Mouse (Mus musculus) v-Abl transformed pro-B cells (cell line): ENCODE data around the gene B3gnt5.

Source experiments
- in situ Hi-C, 2 experiments: fragments of 400-800 bp; cut with MboI; formaldehyde crosslinking; loops; one replicate each; pipeline ENCODE4 v1.15.1; 2025; ENCODE audit not compliant: unreplicated experiment in 2 of 2

B3gnt5 gene

DNA sequence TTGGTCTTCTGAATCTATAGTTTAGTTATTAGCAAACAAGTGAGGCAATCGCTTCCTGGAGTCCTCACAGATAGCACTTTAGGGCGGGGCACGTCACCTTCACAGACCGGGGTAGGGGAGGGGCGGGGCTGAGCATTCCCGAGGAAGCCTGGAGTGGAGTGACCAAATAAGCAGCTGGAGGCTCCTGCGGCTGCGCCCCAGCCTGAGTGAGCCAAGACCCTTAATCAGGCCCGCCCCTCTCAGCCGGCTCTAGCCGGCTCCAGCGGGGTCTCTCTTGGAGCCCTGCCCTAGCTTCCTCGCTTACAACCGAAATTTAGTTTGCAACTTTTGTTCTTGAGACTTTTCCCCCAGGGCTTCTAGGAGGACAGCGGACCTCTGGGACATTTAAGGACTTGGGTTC lies at the start of gene B3gnt5:
Gene B3gnt5 (plus strand): TSS at position 135 of the 400 bp plus-strand sequence.
- in situ Hi-C loops = loop anchor here in 1 of 2 experiments (5.0 kb wide), 1 partner anchor 33 kb away; no protein-coding TSS in a partner anchor

DNA sequence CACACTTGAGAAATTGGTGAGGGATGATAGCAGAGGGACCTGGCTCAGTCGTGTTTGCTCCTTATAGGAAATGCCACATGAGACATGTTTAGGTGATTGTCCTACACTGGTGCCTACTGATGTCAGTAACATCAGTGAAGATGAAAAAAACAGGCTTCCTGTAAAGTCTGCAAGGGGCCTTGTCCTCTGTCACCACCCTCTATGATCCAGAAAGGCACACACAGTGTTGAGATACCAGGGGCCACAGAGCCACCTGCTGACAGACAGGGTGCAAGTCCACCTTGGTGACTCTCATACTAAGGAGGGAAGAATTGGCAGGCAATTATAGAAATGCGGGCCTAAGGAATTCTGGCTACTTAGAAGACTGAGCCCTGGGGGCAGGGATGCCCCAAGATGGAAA lies 39.0 kb upstream of the B3gnt5 start:
- in situ Hi-C loops = loop anchor here (5.0 to 25.0 kb wide), 6 partner anchors 126 to 734 kb away; partner anchors contain the start of genes Klhl24 (in 1 of the 2) and Parl (in 1 of the 2)

DNA sequence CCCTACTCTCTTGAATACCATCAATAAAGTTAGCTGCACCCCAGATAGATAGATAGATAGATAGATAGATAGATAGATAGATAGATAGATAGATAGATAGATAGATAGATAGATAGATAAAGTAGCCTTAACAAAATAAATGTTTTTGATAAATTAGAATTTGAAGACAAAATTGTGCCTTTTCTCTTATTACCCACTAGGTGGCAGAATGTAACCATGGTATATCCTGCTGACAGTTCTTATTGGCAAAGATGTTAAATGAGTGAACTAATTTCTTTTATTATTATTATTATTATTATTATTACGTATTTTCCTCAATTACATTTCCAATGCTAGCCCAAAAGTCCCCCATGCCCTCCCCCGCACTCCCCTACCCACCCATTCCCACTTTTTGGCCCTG lies 35.9 kb upstream of the B3gnt5 start:
- in situ Hi-C loops = loop anchor here (5.0 to 25.0 kb wide), 6 partner anchors 123 to 737 kb away; partner anchors contain the start of genes Klhl24 (in 1 of the 2) and Parl (in 1 of the 2)

DNA sequence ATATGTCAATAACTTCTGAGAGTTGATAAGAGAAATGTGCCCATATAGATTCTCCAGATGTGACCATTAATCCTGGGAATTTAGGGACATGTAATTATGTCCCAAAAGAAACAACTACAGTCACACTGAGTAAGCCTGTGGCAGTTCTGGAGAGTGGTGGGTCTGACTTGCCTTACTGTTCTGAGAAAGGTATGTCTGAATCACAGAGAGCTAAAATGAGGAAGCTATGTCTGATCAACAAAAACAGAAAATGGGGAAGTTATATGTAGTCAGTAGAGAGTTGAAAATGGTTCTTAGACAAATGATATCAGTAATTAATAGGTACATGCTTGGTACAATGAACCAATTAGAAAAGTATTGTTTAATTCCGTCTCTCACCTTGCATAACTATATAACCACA lies 27.1 kb upstream of the B3gnt5 start:
- in situ Hi-C loops = loop anchor here in 1 of 2 experiments (5.0 kb wide), 2 partner anchors 114 to 354 kb away; no protein-coding TSS in a partner anchor

DNA sequence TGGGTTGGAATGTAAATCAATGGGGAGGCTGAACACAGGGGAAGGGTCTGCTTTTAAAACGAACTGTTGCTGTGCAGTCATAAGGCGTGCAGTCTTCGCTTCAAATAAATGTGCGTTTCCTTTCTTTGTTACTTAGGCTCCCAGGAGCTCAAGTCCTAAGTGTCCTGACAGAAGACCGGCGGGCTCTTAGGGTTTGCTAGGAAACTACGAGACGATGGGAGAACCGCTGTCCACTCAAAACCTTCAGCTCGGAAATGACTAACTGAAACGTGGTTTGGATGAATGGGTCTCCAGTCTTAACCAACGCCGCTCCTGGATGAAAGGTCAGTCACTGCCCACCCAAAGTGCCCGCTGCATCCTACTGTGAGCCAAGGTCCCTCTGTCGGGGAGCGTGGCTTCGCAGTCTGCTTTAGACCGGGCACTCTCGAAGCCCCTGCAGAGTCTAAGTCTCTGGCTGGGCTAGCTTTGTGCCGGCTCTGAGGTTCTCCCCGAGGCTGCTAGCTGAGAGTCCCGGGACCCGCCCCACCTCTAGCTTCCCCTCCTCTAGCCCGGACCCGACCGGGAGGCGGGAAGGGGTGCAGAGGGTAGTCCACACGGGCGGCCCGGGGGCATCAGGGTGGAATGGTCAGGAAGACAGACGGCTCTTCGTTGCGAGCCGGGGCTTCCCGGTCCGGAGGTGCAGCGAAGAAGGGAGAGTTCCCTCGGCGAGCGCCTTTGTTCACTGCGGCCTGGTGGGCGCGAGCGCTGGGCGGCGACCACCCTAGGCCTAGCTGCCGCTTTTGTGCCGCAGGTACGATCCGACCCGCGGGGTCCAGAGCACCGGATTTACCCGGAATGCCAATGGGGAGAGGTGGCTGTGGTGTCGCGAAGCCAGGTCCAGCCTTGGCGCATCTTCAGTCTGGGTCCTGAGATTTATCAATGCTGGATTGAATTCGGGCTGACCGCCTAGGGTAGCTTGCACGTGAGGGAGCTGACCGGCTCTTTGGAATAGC lies 793 bp downstream of the B3gnt5 start:
- in situ Hi-C loops = loop anchor here in 1 of 2 experiments (5.0 kb wide), 1 partner anchor 34 kb away; no protein-coding TSS in a partner anchor

DNA sequence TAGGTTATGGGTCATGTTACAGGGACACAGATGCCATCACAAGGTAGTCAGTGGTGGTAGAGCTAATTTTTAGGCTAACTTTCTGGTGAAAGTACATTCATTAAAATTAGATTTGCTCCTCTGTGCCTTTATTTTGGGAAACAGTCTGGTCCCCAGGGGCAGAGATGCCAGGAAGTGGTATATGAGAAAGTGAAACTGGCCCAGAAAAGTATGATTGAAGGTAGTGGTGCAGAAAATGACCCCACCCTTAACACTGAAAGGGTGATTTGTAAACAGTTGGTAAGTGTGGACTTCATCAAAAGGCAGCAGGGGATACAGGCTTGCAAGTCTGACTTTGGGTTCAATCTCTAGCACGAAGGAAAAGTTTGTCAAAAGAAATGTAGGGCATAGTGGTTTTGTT lies 1.7 kb downstream of the B3gnt5 start:
- in situ Hi-C loops = loop anchor here in 1 of 2 experiments (5.0 kb wide), 1 partner anchor 34 kb away; no protein-coding TSS in a partner anchor

DNA sequence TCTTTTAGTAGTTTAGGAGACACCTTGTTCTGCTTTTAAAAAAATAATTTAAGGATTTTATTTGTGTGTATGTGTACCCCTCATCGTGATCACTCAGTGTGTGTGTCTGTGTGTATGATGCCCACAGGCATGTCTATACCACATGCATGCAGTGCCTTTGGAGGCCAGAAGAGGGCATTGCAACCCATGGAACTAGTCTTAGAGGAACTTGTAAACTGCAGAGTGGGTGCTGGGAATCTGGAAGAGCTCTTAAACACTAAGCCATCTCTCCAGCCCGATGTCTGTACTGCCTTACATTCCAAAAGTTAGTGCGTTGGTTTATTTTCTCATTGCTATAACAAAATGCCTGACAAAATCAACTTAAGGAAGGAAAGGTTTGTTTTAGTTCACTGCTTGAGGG lies 6.1 kb downstream of the B3gnt5 start:
- in situ Hi-C loops = no loop called here

DNA sequence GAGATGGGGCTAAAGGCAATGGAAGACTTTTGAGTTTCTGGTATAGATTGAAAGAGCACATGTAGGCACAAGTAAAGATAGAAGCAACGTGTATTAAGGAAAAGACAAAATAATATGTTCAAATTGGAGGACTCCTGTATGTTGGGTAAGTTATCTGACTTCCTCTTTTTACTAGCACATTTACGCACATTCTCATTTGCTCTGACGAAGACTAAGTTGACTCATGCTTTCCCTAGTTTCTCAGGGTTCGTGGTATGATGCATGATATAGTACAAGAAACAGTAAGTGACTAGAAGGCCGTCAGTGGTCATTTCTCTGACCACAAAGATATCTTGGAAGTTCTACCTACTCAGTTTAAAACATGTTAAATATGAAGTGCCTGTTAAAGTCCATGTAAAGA lies 8.0 kb downstream of the B3gnt5 start:
- in situ Hi-C loops = no loop called here

DNA sequence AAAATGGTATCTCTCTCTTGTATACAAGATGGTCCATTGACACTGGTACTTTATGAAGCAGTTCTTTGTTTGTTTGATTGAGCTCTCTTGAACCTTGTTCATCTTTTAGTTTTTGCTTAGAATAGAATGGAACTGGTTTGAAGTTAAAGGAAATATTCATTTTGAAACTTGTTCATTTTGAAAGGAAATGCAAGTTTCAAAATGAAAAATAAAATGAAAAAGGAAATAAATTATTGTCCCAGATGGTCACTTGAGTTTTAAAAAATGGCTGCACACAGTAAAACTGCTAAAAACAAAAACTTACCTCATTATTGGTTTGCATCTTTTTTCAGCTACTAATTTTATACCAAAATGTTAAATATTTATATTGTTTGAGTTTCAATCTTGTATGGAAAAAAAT lies 12.0 kb downstream of the B3gnt5 start:
- in situ Hi-C loops = no loop called here

DNA sequence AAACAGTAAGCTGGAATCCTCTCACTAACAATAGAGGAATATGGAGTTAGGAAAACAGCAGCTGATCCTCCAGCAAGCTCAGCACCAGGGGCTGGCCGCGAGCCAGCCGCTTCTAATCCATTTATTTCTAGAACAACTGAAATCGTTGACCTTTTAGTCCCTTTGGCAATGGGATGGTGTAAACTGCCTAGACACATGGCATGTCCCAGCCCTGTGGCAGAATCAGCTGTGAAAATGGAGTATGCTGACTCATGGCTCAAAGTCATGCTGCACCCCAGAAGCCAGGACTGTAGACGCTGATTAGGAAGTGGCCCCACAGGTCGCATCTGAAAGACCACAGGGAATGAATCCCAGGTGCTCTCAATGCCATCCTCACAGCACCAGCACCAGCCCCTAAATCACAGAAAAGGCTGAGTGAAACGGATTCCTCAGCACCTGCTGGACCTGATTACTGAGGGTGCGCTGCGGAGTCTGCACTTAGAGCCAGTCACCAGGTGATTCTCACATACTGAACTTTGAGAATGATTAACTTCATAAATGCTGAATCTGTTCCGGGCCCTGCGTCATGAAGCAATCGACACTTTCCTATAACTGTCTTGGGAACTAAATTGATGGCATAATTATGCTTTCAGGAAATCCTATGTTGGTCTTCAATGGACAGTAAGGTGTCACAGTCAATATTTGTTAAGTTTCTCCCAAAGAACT lies 26.5 kb downstream of the B3gnt5 start:
- in situ Hi-C loops = no loop called here

DNA sequence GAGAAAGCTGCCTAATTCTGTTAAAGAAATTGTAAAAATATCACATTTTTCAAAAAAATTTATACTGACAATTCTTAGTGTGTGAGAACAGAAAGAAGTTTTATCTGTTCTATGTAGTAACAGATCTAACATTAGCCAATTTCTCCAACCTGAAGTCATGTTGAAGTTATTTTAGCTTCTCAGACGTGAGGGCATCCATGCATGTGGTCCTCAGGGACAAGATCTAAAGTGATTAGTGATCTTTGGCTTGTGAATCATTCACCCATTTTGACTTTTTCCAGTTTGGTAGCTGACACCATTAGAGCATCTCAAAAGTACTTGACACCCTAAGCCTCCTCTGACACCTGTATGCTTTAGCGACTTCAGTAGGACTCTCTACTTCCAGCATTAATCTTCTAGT lies 29.9 kb downstream of the B3gnt5 start:
- in situ Hi-C loops = no loop called here

DNA sequence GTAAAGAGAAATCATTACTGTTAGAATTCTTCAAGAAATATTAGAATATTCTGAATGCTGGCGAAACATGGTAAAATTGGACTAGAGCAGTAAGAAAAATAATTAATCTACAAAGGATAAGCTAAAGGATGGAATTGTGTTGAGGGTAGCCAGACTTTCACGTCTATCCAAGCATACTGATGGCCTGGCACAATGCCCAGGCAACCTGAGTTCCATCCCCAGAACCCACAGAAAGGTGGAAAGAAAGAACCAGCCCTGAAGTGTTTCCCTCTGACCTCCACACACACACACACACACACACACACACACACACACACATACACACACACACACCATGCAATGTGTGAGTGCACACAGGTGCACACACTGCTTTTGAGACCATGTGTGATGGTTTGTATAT lies 58.8 kb downstream of the B3gnt5 start:
- in situ Hi-C loops = no loop called here
